Mouse (Mus musculus): ENCODE data around the gene Grip1. TPM values are rescaled to one million over a fixed set of nuclear protein-coding genes. Genes with fewer than 3 reads are reported as not detected.

Grip1 gene
- polyA plus RNA-seq, 1 experiment from 2014 or later: 7.9 TPM

GRCm38 (mm10) chr10:120002149-120002548, 548.5 kb downstream of the Grip1 start:
- Histone ChIP-seq H3K36me3 (peaks cover 4% of the 10 kb centered on the region; the same call in 1 of the 2 replicates), H3K4me1 (replicated peaks) (no peaks in the 10 kb centered on the region), H3K27ac (no peak overlapping the region), H3K27me3 (ENCODE audit: insufficient read depth, poor library complexity, severe bottlenecking) (no peaks in the 10 kb centered on the region), H3K9me3 (no peaks in the 10 kb centered on the region), H3K4me3 (no peak overlapping the region)
- WGBS: 89% methylated on average over 4 of the region's 4 CpGs
- DNase-seq (ENCODE audit: low spot score): no peak

GRCm38 (mm10) chr10:120004096-120004495, 550.5 kb downstream of the Grip1 start:
- Histone ChIP-seq H3K4me3 (no peak overlapping the region), H3K36me3 (peaks cover 4% of the 10 kb centered on the region; the same call in 1 of the 2 replicates), H3K27me3 (ENCODE audit: insufficient read depth, poor library complexity, severe bottlenecking) (no peaks in the 10 kb centered on the region), H3K27ac (no peak overlapping the region), H3K4me1 (replicated peaks) (no peaks in the 10 kb centered on the region), H3K9me3 (no peaks in the 10 kb centered on the region)
- DNase-seq (ENCODE audit: low spot score): no peak
- 93% methylated on average over 7 of the region's 7 CpGs for WGBS

- no peak for DNase-seq (ENCODE audit: low spot score)
- Histone ChIP-seq H3K4me1 (replicated peaks) (no peaks in the 10 kb centered on the region), H3K27me3 (ENCODE audit: insufficient read depth, poor library complexity, severe bottlenecking) (no peaks in the 10 kb centered on the region), H3K9me3 (no peaks in the 10 kb centered on the region), H3K27ac (no peak overlapping the region), H3K4me3 (no peak overlapping the region), H3K36me3 (peaks cover 8% of the 10 kb centered on the region; the same call in 1 of the 2 replicates)
- 94% methylated on average over 5 of the region's 5 CpGs for WGBS
These were observed 552.0 kb downstream of the Grip1 start for GRCm38 (mm10) chr10:120005581-120005980.

- Histone ChIP-seq H3K4me1 (replicated peaks) (no peaks in the 10 kb centered on the region), H3K9me3 (no peaks in the 10 kb centered on the region), H3K27me3 (ENCODE audit: insufficient read depth, poor library complexity, severe bottlenecking) (no peaks in the 10 kb centered on the region), H3K36me3 (0 out of 2 replicates have a peak, but pooled peaks cover 4% of the 10 kb centered on the region), H3K4me3 (no peak overlapping the region), H3K27ac (no peak overlapping the region)
- WGBS: 95% methylated on average over 13 of the region's 13 CpGs
- DNase-seq (ENCODE audit: low spot score): no peak
These were observed 558.7 kb downstream of the Grip1 start for GRCm38 (mm10) chr10:120012331-120012730.

- no peak for DNase-seq (ENCODE audit: low spot score)
- 90% methylated on average over 3 of the region's 3 CpGs for WGBS
These were observed 561.5 kb downstream of the Grip1 start for GRCm38 (mm10) chr10:120015117-120015516.

GRCm38 (mm10) chr10:120026437-120026836, 572.8 kb downstream of the Grip1 start:
- peaks cover 8% of the 10 kb centered on the region; the same call in 1 of the 2 replicates for H3K4me1 ChIP-seq (replicated peaks)
- no peaks in the 10 kb centered on the region for H3K36me3 ChIP-seq
- WGBS: 82% methylated on average over 10 of the region's 10 CpGs
- DNase-seq (ENCODE audit: low spot score): no peak
- no peaks in the 10 kb centered on the region for H3K27me3 ChIP-seq (ENCODE audit: insufficient read depth, poor library complexity, severe bottlenecking)
- H3K4me3 ChIP-seq: no peak overlapping the region
- H3K9me3 ChIP-seq: no peaks in the 10 kb centered on the region
- H3K27ac ChIP-seq: no peak overlapping the region

More at GRCm38 (mm10) chr10:120015117-120015516, 561.5 kb downstream of the Grip1 start:
- Histone ChIP-seq H3K4me1 (replicated peaks) (no peaks in the 10 kb centered on the region), H3K27ac (no peak overlapping the region), H3K36me3 (0 out of 2 replicates have a peak, but pooled peaks cover 4% of the 10 kb centered on the region), H3K9me3 (no peaks in the 10 kb centered on the region), H3K4me3 (no peak overlapping the region), H3K27me3 (ENCODE audit: insufficient read depth, poor library complexity, severe bottlenecking) (no peaks in the 10 kb centered on the region)

- Histone ChIP-seq H3K4me3 (no peak overlapping the region), H3K4me1 (replicated peaks) (peaks cover 18% of the 10 kb centered on the region), H3K9me3 (no peaks in the 10 kb centered on the region), H3K27ac (no peak overlapping the region), H3K36me3 (no peaks in the 10 kb centered on the region), H3K27me3 (ENCODE audit: insufficient read depth, poor library complexity, severe bottlenecking) (peaks cover 10% of the 10 kb centered on the region)
- WGBS: 96% methylated on average over 6 of the region's 6 CpGs
- no peak for DNase-seq (ENCODE audit: low spot score)
These were observed 577.3 kb downstream of the Grip1 start for GRCm38 (mm10) chr10:120030901-120031300.

GRCm38 (mm10) chr10:120031316-120031715, 577.7 kb downstream of the Grip1 start:
- Histone ChIP-seq H3K4me1 (replicated peaks) (peaks cover 22% of the 10 kb centered on the region), H3K27ac (no peak overlapping the region), H3K27me3 (ENCODE audit: insufficient read depth, poor library complexity, severe bottlenecking) (peaks cover 13% of the 10 kb centered on the region), H3K36me3 (no peaks in the 10 kb centered on the region), H3K9me3 (no peaks in the 10 kb centered on the region), H3K4me3 (no peak overlapping the region)
- WGBS: 93% methylated on average over 8 of the region's 8 CpGs
- no peak for DNase-seq (ENCODE audit: low spot score)

GRCm38 (mm10) chr10:120033866-120034265, 580.2 kb downstream of the Grip1 start:
- no peak overlapping the region for H3K4me3 ChIP-seq
- H3K4me1 ChIP-seq (replicated peaks): peaks cover 18% of the 10 kb centered on the region
- peaks cover 26% of the 10 kb centered on the region for H3K27me3 ChIP-seq (ENCODE audit: insufficient read depth, poor library complexity, severe bottlenecking)
- H3K36me3 ChIP-seq: peaks cover 11% of the 10 kb centered on the region
- H3K9me3 ChIP-seq: no peaks in the 10 kb centered on the region
- WGBS: 87% methylated on average over 9 of the region's 9 CpGs
- DNase-seq (ENCODE audit: low spot score): no peak
- no peak overlapping the region for H3K27ac ChIP-seq

GRCm38 (mm10) chr10:120035211-120035733, 581.6 kb downstream of the Grip1 start:
- Histone ChIP-seq H3K4me1 (replicated peaks) (peaks cover 15% of the 10 kb centered on the region), H3K27me3 (ENCODE audit: insufficient read depth, poor library complexity, severe bottlenecking) (peaks cover 26% of the 10 kb centered on the region), H3K36me3 (peaks cover 14% of the 10 kb centered on the region), H3K27ac (no peak overlapping the region), H3K9me3 (no peaks in the 10 kb centered on the region), H3K4me3 (no peak overlapping the region)
- WGBS: 61% methylated on average over 15 of the region's 15 CpGs
- DNase-seq (ENCODE audit: low spot score): no peak

- Histone ChIP-seq H3K27ac (no peak overlapping the region), H3K4me3 (no peak overlapping the region), H3K9me3 (no peaks in the 10 kb centered on the region), H3K36me3 (peaks cover 14% of the 10 kb centered on the region), H3K4me1 (replicated peaks) (peaks cover 15% of the 10 kb centered on the region), H3K27me3 (ENCODE audit: insufficient read depth, poor library complexity, severe bottlenecking) (peaks cover 26% of the 10 kb centered on the region)
- no peak for DNase-seq (ENCODE audit: low spot score)
- WGBS: 48% methylated on average over 6 of the region's 6 CpGs
These were observed 582.2 kb downstream of the Grip1 start for GRCm38 (mm10) chr10:120035824-120036223.

GRCm38 (mm10) chr10:120038194-120038593, 584.6 kb downstream of the Grip1 start:
- Histone ChIP-seq H3K4me3 (no peak overlapping the region), H3K36me3 (peaks cover 14% of the 10 kb centered on the region), H3K4me1 (replicated peaks) (peaks cover 15% of the 10 kb centered on the region), H3K27me3 (ENCODE audit: insufficient read depth, poor library complexity, severe bottlenecking) (peaks cover 26% of the 10 kb centered on the region), H3K27ac (no peak overlapping the region), H3K9me3 (no peaks in the 10 kb centered on the region)
- 86% methylated on average over 5 of the region's 5 CpGs for WGBS
- no peak for DNase-seq (ENCODE audit: low spot score)

GRCm38 (mm10) chr10:120044237-120044636, 590.6 kb downstream of the Grip1 start:
- Histone ChIP-seq H3K36me3 (peaks cover 3% of the 10 kb centered on the region; the same call in 1 of the 2 replicates), H3K9me3 (no peaks in the 10 kb centered on the region), H3K4me1 (replicated peaks) (peaks cover 15% of the 10 kb centered on the region), H3K27ac (no peak overlapping the region), H3K27me3 (ENCODE audit: insufficient read depth, poor library complexity, severe bottlenecking) (no peaks in the 10 kb centered on the region), H3K4me3 (no peak overlapping the region)
- WGBS: 76% methylated on average over 6 of the region's 6 CpGs
- DNase-seq (ENCODE audit: low spot score): no peak

Measured in hindbrain, embryonic 10.5 days (tissue).